Mouse (Mus musculus): Measurements from ENCODE around the gene Depdc5. TPM values are rescaled to one million over a fixed set of nuclear protein-coding genes. Genes with fewer than 3 reads are reported as not detected.
A peak's percentile ranks its signal among the peaks of the same experiment; 100 is the strongest.

Depdc5 gene
- total RNA-seq, 2 experiments from 2014 or later = 25.8 to 37.3 TPM

DNA sequence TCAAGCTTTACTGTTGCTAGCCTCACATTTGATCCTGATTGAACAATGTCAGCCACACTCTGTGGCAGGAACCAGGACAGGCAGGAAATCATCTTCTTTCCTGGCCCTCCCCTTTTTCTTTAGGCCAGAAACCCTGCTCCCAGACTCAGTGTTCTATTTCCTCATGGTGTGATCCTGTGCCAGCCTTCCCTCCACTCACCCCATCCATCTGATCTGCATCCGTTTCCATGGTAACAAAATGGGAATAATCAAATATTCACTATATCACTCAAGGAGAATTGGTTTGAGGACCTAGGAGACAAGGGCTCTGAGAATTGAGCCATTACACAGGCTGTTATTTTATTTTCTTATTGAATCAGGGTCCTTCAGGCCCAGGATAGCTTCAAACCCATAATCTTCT lies 133.1 kb downstream of the Depdc5 start:
- ATAC-seq (replicated peaks; ENCODE audit: poor library complexity, severe bottlenecking) = no peak

DNA sequence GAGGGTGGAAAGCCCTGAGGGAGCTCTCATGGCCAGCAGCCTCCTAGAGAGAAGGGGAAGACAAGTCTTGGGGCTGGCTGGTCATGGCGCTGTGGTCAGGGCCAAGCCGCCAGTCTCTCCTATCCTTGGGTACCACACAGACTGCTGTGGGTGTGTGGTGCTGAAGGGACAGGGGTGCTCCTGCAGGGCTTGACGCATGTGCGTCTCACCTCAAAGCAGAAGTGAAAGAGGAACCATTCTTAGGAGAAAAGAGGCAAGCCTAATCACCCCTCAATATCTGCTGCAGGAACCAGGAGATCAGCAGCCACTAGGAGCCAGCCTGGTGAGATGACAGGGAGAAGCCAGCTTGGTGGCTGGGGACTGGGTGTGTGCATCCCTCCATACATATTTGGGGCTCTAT lies 134.2 kb downstream of the Depdc5 start:
- peak; percentile 99 for ATAC-seq (replicated peaks; ENCODE audit: poor library complexity, severe bottlenecking)

- no peak for ATAC-seq (replicated peaks; ENCODE audit: poor library complexity, severe bottlenecking)
These were observed 135.3 kb downstream of the Depdc5 start for GRCm38 (mm10) chr5:32998783-32999182.

- ATAC-seq (replicated peaks; ENCODE audit: poor library complexity, severe bottlenecking) = no peak
These were observed 137.6 kb downstream of the Depdc5 start for GRCm38 (mm10) chr5:33001111-33001510.

GRCm38 (mm10) chr5:33002781-33003180 lies 139.3 kb downstream of the Depdc5 start:
- no peak for ATAC-seq (replicated peaks; ENCODE audit: poor library complexity, severe bottlenecking)

- no peak for ATAC-seq (replicated peaks; ENCODE audit: poor library complexity, severe bottlenecking)
These were observed 140.0 kb downstream of the Depdc5 start for GRCm38 (mm10) chr5:33003500-33003899.

GRCm38 (mm10) chr5:33004110-33004509 lies 140.6 kb downstream of the Depdc5 start:
- ATAC-seq (replicated peaks; ENCODE audit: poor library complexity, severe bottlenecking) = no peak

- peak; percentile 50 for ATAC-seq (replicated peaks; ENCODE audit: poor library complexity, severe bottlenecking)
These were observed 142.1 kb downstream of the Depdc5 start for GRCm38 (mm10) chr5:33005442-33006145.

GRCm38 (mm10) chr5:33006670-33007069 lies 143.2 kb downstream of the Depdc5 start:
- ATAC-seq (replicated peaks; ENCODE audit: poor library complexity, severe bottlenecking) = no peak

DNA sequence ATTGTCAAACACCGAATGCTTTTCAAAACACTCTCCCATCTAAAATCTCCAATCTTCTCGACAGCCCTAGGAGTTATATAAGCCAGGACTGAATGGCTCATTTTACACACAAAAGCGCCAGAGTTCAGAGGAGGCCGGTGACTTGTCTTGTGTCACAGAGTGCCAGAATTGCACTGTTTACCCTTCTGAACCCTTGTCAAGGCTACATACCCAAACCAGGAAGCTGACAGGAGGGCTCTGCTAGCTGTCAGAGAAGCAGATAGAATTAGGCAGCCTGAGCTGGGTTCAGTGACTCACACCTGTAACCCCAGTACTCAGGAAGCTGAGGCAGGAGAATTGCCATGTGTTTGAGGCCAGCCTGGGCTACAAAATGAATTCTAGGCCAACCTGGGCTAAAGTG lies 143.9 kb downstream of the Depdc5 start:
- ATAC-seq (replicated peaks; ENCODE audit: poor library complexity, severe bottlenecking) = no peak

GRCm38 (mm10) chr5:33009301-33009700 lies 145.8 kb downstream of the Depdc5 start:
- ATAC-seq (replicated peaks; ENCODE audit: poor library complexity, severe bottlenecking) = no peak

GRCm38 (mm10) chr5:33009818-33010812 lies 146.6 kb downstream of the Depdc5 start:
- ATAC-seq (replicated peaks; ENCODE audit: poor library complexity, severe bottlenecking) = peak; percentile 97

DNA sequence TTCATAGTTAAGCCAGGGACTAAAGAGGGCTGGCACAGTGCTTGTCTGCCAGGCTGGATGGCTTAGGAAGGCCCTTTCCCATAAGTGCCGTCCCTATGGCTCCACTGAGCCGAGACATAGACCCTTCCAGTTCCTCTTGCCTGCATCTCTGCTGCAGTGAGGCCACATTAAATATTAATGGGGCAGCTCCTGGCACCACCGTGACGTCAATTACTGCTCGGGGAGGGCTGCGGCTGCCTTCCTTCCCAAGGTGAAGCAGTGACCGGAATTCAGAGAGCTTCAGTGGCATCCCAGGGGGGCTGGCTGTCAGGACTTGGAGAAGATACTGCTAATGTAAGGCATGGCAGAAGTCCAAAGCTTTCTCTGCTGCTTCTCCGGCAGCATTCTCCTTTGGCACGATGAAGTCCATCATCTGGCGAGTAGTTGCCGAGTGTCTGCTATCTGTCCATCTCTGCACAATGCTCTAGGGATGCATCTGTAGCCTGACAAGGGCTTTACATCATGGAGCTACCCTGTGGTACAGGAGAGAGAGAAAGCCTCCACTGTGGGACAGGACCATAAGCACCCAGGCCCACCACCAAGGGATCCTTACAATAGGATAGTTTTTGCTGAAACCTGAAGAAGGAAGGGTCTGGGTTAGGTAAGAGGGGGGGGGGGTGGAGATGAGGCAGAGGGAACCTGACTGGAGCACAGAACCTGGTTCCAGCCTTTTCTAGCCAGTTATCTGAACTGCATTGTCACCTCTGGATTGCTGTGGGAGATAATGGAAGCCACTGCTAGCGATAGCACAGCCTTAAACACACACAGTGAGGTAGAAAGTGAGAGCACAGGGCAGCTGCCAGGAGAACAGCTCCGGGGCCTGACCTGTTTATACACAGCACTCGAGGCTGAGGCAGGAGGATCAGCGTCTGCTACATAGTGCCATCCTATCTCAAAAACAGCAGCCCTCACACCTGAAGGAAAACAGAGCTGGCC lies 147.9 kb downstream of the Depdc5 start:
- ATAC-seq (replicated peaks; ENCODE audit: poor library complexity, severe bottlenecking) = no peak

- ATAC-seq (replicated peaks; ENCODE audit: poor library complexity, severe bottlenecking) = no peak
These were observed 150.6 kb downstream of the Depdc5 start for GRCm38 (mm10) chr5:33014096-33014495.

DNA sequence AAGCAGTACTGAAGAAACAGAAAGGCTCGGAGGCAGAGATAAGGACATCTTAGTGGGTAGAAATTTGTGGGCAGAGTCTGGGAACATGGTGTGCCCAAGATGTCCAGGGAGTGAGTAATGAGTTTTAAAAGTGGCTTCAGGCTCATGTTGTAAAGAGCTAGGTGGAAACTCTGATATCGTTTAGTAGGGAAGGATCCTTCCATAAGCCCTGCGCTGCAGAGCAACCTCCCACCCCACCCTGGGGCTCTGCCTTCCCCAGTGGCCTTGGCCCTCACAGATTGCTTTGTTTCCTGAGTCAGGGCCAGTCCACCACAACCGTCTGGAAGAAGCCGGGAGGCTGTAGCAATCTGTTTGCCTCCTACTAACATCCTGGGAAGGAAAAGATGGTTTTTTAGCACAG lies 152.1 kb downstream of the Depdc5 start:
- no peak for ATAC-seq (replicated peaks; ENCODE audit: poor library complexity, severe bottlenecking)

DNA sequence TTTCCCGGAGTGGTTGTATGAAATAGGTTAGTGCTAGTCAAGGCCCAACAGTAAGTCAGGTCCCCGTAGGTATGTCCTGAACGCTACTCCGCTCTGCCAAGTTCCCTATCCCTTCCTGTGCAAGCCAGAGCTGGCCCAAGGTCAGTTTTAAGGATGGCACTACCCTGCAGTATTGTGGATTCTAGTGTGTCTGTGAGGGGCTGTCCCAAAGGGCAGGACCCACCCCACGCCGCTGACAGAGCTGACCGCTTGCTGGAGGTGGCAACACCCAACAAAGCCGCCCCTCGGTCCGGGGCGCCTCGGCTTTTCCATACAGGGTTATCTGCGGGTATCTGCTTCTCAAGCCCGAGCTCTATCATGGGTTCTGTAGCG lies 154.7 kb downstream of the Depdc5 start:
- ATAC-seq (replicated peaks; ENCODE audit: poor library complexity, severe bottlenecking) = no peak; the same call in 1 of the 2 replicates

GRCm38 (mm10) chr5:33018561-33019425 lies 155.3 kb downstream of the Depdc5 start, which contains the start of gene Ywhah:
Gene Ywhah, plus strand, starts transcription at chr5:33018816.
- peak; percentile 80 for ATAC-seq (replicated peaks; ENCODE audit: poor library complexity, severe bottlenecking)

DNA sequence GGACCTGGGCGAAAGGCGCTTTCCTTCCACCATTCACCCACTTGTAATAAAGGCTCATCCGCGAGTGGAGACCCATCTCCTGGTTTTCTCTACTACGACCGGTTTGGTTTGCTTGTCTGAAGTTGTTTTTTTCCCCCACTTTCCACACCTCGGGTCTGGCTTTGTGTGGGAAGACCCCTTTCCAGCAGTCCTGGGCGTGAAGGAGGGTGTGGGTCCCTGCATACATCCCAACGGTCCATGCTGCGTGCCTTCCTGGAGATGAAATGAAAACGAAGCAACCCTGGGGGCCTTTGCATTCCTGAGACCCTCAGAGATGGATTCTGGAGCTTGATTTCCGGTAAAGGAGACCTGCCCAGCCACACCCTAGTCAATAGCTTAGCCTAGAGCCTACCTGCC lies 155.9 kb downstream of the Depdc5 start:
- no peak for ATAC-seq (replicated peaks; ENCODE audit: poor library complexity, severe bottlenecking)

DNA sequence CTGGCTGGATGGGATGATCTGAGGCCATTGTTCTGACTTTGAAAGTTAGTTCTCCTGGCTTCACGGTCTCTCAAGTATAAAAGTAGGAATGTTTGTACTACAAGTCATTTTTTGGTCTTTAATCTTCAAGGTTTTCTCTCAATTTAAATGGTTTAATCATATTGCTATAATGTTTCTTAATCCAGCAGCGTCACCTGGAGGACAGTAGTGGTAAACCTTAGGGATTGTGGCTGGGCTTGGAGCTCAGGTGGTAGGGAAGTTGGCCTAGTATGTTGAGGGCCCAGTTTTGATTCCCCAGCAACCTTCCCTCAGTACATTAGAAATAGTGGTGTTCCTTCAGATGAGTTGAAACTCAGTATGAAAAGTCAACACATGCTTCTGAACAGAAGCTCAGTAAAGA lies 158.1 kb downstream of the Depdc5 start:
- ATAC-seq (replicated peaks; ENCODE audit: poor library complexity, severe bottlenecking) = no peak

Measured in granulocyte monocyte progenitor cell, adult 5-6 weeks (primary cell).